Mouse (Mus musculus) midbrain, embryonic 11.5 days (tissue): ENCODE results near the gene Mybpc2. TPM values are rescaled to one million over a fixed set of nuclear protein-coding genes. Genes with fewer than 3 reads are reported as not detected.

Experiments used
- ATAC-seq: fragments of 200-750 bp; cut with Nextera tagmentation; 2 replicates; pipeline ENCODE4 v1.8.0; 2017; ENCODE audit warnings: moderate TSS enrichment, moderate library complexity; ENCODE audit not compliant: low FRiP score
- DNase-seq: peaks from one replicate; pipeline ENCODE4 v3.0.0; 2015; ENCODE audit warnings: low spot score; ENCODE audit errors: missing footprints
- H3K27ac ChIP-seq: fragments of 300-500 bp; sonication (generic); 2 replicates; pipeline ENCODE4 v1.5.1; 2014; ENCODE audit warnings: low read depth, low read length
- H3K27me3 ChIP-seq: fragments of 300-500 bp; sonication (generic); 2 replicates; pipeline ENCODE4 v1.6.1; 2014; ENCODE audit warnings: mild to moderate bottlenecking, low read length, moderate library complexity, mixed read lengths; ENCODE audit not compliant: control insufficient read depth, insufficient read depth
- H3K36me3 ChIP-seq: fragments of 300-500 bp; sonication (generic); 2 replicates; pipeline ENCODE4 v1.6.1; 2014; ENCODE audit warnings: mild to moderate bottlenecking, low read length, moderate library complexity, mixed read lengths; ENCODE audit not compliant: control insufficient read depth, insufficient read depth
- H3K4me1 ChIP-seq: fragments of 300-500 bp; sonication (generic); 2 replicates; pipeline ENCODE4 v1.6.1; 2014; ENCODE audit warnings: low read length; ENCODE audit not compliant: control insufficient read depth, insufficient read depth
- H3K4me2 ChIP-seq: fragments of 300-500 bp; sonication (generic); 2 replicates; pipeline ENCODE4 v1.6.1; 2014; ENCODE audit warnings: mild to moderate bottlenecking, moderate library complexity
- H3K4me3 ChIP-seq: fragments of 300-500 bp; sonication (generic); 2 replicates; pipeline ENCODE4 v1.5.1; 2014; ENCODE audit warnings: low read depth, low read length
- H3K9ac ChIP-seq: fragments of 300-500 bp; sonication (generic); 2 replicates; pipeline ENCODE4 v1.6.1; 2014; ENCODE audit warnings: low read length
- H3K9me3 ChIP-seq: fragments of 300-500 bp; sonication (generic); 2 replicates; pipeline ENCODE4 v1.6.1; 2016; ENCODE audit warnings: low read length; ENCODE audit not compliant: control insufficient read depth
- WGBS: fragments of 180-500 bp; shearing (Covaris S2); extraction: QIAGEN DNeasy Blood & Tissue Kit; methylation state at CpG from one replicate; pipeline ENCODE4 v1.1.7; 2014; 5-methylcytosine and 5-hydroxymethylcytosine counted together
- polyA plus RNA-seq: library from polyadenylated mRNA; unstranded; fragments of >200 nt; fragmentation: Nextera tagmentation; extraction: Ambion mirVana; gene quantifications from 2 replicates; pipeline ENCODE4 v1.2.1, GENCODE M21; 2014

Gene Mybpc2
- polyA plus RNA-seq, 1 experiment from 2014 or later = not detected

DNA sequence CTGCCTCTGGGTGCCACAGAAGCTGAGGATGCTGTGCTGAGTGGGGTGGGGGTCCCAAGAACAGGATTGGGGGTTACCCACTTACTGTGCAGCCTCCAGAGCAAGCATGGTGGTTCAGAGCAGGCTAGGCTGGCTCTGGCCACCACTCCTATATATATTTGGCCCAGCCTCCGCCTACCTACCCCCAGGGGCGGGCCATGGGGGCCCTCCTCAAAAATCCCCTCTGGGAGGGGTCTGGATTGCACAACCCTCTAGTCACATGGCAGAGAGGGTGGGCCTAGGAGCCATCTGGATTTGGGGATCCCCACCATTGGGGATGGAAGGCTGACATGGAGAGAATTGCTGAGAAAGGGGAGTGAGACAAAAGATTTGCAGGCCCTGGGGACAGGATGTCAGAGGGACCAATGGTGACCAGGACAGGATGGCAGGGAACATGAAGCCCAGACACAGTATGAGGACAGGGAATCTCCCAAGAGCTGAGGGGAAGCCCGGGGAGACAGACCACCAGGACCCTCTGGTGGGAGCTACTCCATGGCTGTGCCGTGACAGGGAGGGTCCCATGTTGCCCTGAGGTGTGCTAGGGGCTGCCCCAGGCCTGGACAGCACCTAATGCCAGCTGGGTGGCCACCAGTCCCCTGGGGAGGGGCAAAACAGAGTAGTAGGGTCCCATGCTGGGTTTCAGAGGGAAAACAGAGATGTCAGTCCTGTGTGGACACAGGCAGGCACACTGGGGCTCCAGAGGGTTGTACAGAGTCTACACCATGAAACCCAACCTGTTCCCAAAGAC lies 7.7 kb upstream of the Mybpc2 start, which contains the start of gene Spib:
Spib (minus strand) TSS at position 126 of the 787 bp plus-strand sequence.
- H3K4me3 ChIP-seq = no peak within 1 kb of the TSS
- 77% methylated on average over 4 of the region's 4 CpGs for WGBS
- no peak within 1 kb of the TSS for H3K9ac ChIP-seq
- no peaks in the 10 kb centered on the region for H3K9me3 ChIP-seq
- no peak for DNase-seq
- no peak within 1 kb of the TSS for H3K27ac ChIP-seq
- ATAC-seq = no peak
- peaks cover 8% of the 10 kb centered on the region; the same call in 1 of the 2 replicates for H3K27me3 ChIP-seq
- no peak within 1 kb of the TSS for H3K4me2 ChIP-seq
- peaks cover 5% of the 10 kb centered on the region for H3K4me1 ChIP-seq
- peaks cover 24% of the 10 kb centered on the region for H3K36me3 ChIP-seq

DNA sequence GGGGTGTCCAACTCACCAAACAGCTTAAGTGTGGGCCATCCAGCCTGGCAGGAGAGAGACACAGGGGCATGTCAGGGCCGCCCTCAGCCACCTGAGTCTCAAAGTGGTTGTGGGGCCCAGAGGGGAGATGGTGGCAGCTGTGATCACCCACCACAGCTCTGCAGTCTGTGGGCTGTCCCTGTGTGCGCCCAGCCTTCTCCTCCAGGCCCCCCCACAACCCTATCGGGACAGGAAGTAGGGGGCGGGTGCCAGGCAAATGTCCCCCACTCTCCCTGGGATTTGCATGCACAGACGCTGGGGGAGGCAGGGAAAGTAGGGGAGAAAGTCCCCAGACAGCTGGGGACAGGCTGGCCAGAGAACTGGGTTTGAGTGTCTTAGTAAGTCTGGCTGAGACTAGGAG lies 6.8 kb upstream of the Mybpc2 start:
- no peak for DNase-seq

DNA sequence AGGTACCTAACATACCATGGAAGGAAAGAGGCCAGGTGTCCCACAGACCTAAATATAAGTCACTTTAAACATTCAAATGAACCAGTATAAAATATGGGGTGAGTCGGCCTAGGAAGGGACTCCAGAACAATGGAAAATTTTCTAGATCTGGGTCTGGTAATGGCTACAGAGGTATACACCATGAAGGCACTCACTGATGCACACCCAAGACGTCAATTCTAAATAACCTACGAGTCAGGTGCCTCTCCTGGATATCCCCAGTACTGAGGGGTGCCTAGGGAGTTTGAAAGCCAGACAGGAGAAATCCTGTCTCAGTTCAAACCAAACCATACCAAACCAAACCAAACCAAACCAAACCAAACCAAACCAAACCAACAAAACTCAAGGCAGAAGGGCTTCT lies 6.1 kb upstream of the Mybpc2 start:
- WGBS = 78% methylated on average over 3 of the region's 3 CpGs

More for the DNA sequence above, 6.8 kb upstream of the Mybpc2 start:
- H3K4me2 ChIP-seq = no peak overlapping the region
- no peak overlapping the region for H3K9ac ChIP-seq
- H3K27me3 ChIP-seq = peaks cover 8% of the 10 kb centered on the region; the same call in 1 of the 2 replicates
- ATAC-seq = no peak
- no peak overlapping the region for H3K27ac ChIP-seq
- no peaks in the 10 kb centered on the region for H3K9me3 ChIP-seq
- WGBS = 70% methylated on average over 5 of the region's 5 CpGs
- peaks cover 5% of the 10 kb centered on the region for H3K4me1 ChIP-seq
- no peak overlapping the region for H3K4me3 ChIP-seq
- H3K36me3 ChIP-seq = peaks cover 20% of the 10 kb centered on the region

DNA sequence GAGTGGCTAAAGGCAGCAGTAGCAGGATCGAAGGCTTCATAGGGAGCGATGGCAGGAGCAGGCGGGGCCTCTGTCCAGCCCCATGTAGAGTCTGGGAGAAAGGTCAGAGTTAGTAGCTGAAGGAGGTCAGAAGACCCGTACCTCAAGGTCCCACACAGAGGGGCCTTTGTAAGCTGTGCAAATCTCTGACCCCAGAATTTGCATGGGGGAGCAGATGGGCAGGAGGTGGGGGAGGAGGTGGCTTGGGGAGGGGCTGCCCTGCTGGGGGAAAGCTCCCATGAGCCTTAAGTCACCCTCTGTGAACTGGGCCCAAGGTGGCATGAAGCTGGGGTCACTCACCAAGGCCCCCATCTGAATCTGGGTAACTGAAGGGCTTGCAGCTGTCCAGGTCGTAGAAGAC lies 5.1 kb upstream of the Mybpc2 start:
- ATAC-seq (no peak), DNase-seq (no peak)
- peaks cover 5% of the 10 kb centered on the region for H3K4me1 ChIP-seq
- H3K27ac ChIP-seq = no peak overlapping the region
- H3K9me3 ChIP-seq = no peaks in the 10 kb centered on the region
- H3K4me2 ChIP-seq = no peak overlapping the region
- peaks cover 13% of the 10 kb centered on the region for H3K27me3 ChIP-seq
- peaks cover 11% of the 10 kb centered on the region for H3K36me3 ChIP-seq
- no peak overlapping the region for H3K9ac ChIP-seq
- no peak overlapping the region for H3K4me3 ChIP-seq
- WGBS = 65% methylated on average over 5 of the region's 5 CpGs

More for the DNA sequence above, 6.1 kb upstream of the Mybpc2 start:
- H3K9me3 ChIP-seq = no peaks in the 10 kb centered on the region
- no peak for ATAC-seq
- no peak overlapping the region for H3K4me2 ChIP-seq
- H3K27me3 ChIP-seq = peaks cover 8% of the 10 kb centered on the region; the same call in 1 of the 2 replicates
- no peak overlapping the region for H3K4me3 ChIP-seq
- H3K9ac ChIP-seq = no peak overlapping the region
- no peak for DNase-seq
- H3K27ac ChIP-seq = no peak overlapping the region
- H3K4me1 ChIP-seq = peaks cover 5% of the 10 kb centered on the region
- H3K36me3 ChIP-seq = peaks cover 16% of the 10 kb centered on the region

DNA sequence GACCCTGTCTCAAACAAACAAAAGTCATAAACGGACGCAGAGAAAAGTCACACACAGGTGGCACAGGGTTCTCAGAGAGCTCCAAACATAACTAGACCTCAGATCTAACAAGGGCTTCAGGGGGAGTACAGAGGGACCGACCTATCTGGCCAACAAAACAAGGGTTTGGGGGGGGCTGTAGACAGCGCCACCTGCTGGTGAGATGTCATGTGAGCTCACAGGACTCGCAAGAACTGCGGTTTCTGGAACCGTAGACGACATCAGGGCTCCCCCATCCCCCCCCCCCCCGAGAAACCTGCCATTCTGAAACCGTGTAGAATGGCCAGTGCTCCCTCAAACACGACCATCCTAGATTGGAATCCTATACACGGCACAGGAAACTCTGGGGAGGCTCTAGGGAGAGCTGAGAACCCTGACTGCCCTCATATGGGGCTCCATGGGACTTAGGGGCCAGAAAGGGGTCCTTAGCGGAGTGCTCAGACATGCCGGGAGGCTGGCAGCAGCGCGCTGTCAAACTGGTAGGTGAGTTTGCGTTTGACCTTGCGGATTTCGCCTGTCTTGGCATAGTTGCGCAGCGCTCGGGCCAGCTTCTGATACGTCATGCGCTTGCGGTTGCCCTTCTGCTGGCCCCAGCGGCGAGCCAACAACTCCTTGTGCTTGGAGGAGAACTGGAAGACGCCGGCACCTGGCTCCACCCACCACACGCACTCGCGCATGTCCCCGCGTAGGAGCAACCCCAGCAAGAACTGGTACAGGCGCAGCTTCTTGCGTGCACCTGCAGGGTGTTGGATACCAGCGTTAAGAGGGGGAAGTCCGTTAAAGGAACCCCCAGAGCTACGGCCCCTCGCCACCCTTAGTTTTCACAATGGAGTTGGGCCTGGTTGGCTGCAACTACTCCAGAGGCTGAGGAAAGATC lies 3.3 kb upstream of the Mybpc2 start:
- 6% methylated on average over 40 of the region's 40 CpGs for WGBS
- peak; percentile 98 for DNase-seq
- Histone ChIP-seq H3K27me3 (peaks cover 22% of the 10 kb centered on the region), H3K4me2 (peak overlapping the region; percentile 64), H3K9ac (peak overlapping the region; percentile 44), H3K27ac (no peak overlapping the region), H3K4me1 (peaks cover 5% of the 10 kb centered on the region), H3K4me3 (peak overlapping the region; percentile 25), H3K9me3 (no peaks in the 10 kb centered on the region), H3K36me3 (no peaks in the 10 kb centered on the region; the same call in 1 of the 2 replicates)
- ATAC-seq = peak; percentile 36

DNA sequence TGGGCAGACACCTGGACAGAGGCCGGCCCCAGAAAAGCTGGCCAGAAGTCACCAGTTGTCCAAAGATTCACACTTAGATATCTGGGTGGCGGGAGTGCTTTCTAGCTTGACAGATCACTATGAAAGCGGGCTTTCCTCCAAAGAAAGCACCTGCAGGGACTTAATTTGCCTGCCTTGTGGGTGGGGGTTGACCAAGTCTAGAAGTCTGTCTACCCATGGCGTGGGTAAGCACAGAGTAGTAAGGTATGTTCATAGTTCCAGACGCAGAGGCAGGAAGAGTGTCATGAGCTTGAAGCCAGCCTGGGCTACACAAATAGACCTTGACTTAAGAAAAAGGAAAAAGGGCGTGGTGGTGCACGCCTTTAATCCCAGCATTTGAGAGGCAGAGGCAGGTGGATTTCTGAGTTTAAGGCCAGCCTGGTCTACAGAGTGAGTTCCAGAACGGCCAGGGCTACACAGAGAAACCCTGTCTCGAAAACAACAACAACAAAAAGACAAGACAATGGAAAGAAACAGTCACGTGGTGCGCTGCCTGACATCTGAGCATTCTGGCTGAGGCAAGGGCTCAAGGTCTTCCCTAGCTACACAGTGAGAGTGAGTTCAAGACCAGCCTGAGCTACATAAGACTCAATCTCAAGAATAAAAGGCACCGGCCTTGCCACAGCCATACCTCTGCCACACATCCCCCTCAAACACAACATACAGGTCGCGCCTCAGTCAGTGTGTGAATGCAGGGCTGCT lies 2.1 kb upstream of the Mybpc2 start:
- ATAC-seq = no peak
- peaks cover 6% of the 10 kb centered on the region for H3K4me1 ChIP-seq
- no peaks in the 10 kb centered on the region for H3K9me3 ChIP-seq
- WGBS = 88% methylated on average over 14 of the region's 14 CpGs
- no peak overlapping the region for H3K9ac ChIP-seq
- no peaks in the 10 kb centered on the region for H3K36me3 ChIP-seq
- no peak overlapping the region for H3K27ac ChIP-seq
- H3K4me3 ChIP-seq = no peak overlapping the region
- no peak overlapping the region for H3K4me2 ChIP-seq
- peaks cover 26% of the 10 kb centered on the region for H3K27me3 ChIP-seq
- DNase-seq = no peak

DNA sequence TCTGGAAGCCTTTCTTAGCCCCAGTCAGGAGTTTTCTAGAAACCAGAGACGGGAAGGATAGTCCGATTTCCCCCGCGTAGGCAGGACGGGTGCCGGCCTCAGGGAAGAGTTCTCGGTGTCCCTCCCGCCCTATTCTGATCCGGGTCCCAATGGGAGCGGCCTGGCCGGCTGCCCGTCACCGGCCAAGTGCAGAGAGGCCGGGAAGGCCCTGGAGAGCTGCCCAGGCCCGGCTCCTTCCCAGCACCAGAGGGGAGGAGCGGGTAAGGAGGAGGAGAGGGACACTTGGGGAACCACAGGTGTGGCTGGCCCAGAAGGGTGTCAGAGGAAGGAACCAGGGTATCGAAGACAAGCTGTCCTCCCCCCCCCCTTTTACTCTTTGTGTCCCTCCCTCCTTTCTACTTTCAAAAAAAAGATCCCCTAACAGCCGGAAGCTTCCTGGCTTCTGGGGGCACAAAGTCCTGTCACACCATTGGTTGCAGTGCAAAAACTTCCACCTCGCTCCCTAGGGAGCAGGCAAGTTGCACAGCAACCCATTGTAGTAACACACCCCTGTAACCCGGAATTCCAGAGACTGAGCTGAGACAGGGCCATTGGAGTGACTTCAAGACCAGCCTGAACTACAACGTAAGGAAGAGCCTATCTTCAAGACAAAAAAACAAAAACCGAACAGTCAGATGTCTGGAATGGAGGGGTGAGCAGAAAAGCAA lies 823 bp upstream of the Mybpc2 start:
- Histone ChIP-seq H3K4me1 (peaks cover 8% of the 10 kb centered on the region), H3K4me3 (no peak overlapping the region), H3K27me3 (peaks cover 26% of the 10 kb centered on the region), H3K36me3 (no peaks in the 10 kb centered on the region), H3K27ac (no peak overlapping the region), H3K9ac (no peak overlapping the region), H3K9me3 (no peaks in the 10 kb centered on the region), H3K4me2 (no peak overlapping the region)
- WGBS = 13% methylated on average over 22 of the region's 22 CpGs
- no peak for ATAC-seq
- no peak for DNase-seq

DNA sequence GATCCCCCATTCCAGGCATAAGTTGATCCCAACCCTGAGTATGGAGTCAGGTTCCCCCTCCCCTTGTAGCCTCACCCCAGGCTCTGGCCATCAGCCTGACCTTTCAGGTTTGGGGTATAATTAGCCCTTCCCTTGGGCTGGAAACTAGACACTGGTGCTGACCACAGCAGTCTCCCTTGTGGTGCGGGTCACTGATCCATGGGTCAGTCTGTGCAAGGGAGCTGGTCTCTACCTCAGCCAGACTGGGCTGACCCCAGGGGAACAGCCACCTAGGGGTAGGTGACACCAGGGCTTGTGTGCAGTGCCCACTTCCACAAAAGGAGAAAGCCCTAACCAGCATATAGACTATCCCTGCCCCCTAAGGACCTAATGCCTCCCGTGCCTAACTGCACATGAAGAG lies 1.4 kb downstream of the Mybpc2 start:
- no peaks in the 10 kb centered on the region for H3K9me3 ChIP-seq
- ATAC-seq (no peak), DNase-seq (no peak)
- peaks cover 20% of the 10 kb centered on the region for H3K27me3 ChIP-seq
- no peak overlapping the region for H3K9ac ChIP-seq
- H3K4me2 ChIP-seq = no peak overlapping the region
- H3K4me3 ChIP-seq = no peak overlapping the region
- WGBS = 77% methylated on average over 2 of the region's 2 CpGs
- H3K36me3 ChIP-seq = no peaks in the 10 kb centered on the region
- peaks cover 7% of the 10 kb centered on the region for H3K4me1 ChIP-seq
- H3K27ac ChIP-seq = no peak overlapping the region
